Mouse (Mus musculus): ENCODE data around the gene 1700037C18Rik. TPM values are rescaled to one million over a fixed set of nuclear protein-coding genes. Genes with fewer than 3 reads are reported as not detected.

1700037C18Rik gene
- polyA plus RNA-seq, 1 experiment: 4.3 TPM

- Histone ChIP-seq H3K4me1 (ENCODE audit: control insufficient read depth, insufficient read depth, low read length) (no peaks in the 10 kb centered on the region; the same call in 1 of the 2 replicates), H3K27ac (ENCODE audit: control insufficient read depth, insufficient read depth, low read depth, low read length, poor library complexity) (no peak overlapping the region), H3K4me3 (replicated peaks; ENCODE audit: control insufficient read depth, low read depth, low read length) (no peak overlapping the region)
- no peak for TF ChIP-seq CTCF (IDR thresholded peaks at IDR 0.05; ENCODE audit: control insufficient read depth, insufficient read depth, low read length)
- no peak for TF ChIP-seq POLR2A (IDR thresholded peaks at IDR 0.05; ENCODE audit: borderline replicate concordance, control insufficient read depth, low read depth, low read length)
- WGBS: 88% methylated on average over 4 of the region's 4 CpGs
Observed at GRCm38 (mm10) chr16:3923966-3924365, 15.5 kb upstream of the 1700037C18Rik start.

GRCm38 (mm10) chr16:3923515-3923914 lies 15.0 kb upstream of the 1700037C18Rik start:
- H3K4me3 ChIP-seq (replicated peaks; ENCODE audit: control insufficient read depth, low read depth, low read length): no peak overlapping the region
- TF ChIP-seq POLR2A (IDR thresholded peaks at IDR 0.05; ENCODE audit: borderline replicate concordance, control insufficient read depth, low read depth, low read length): no peak
- no peak for TF ChIP-seq CTCF (IDR thresholded peaks at IDR 0.05; ENCODE audit: control insufficient read depth, insufficient read depth, low read length)
- no peak overlapping the region for H3K27ac ChIP-seq (ENCODE audit: control insufficient read depth, insufficient read depth, low read depth, low read length, poor library complexity)
- WGBS: 88% methylated on average over 3 of the region's 3 CpGs
- no peaks in the 10 kb centered on the region; the same call in 1 of the 2 replicates for H3K4me1 ChIP-seq (ENCODE audit: control insufficient read depth, insufficient read depth, low read length)

- H3K4me3 ChIP-seq (replicated peaks; ENCODE audit: control insufficient read depth, low read depth, low read length): no peak overlapping the region
- 79% methylated on average over 2 of the region's 2 CpGs for WGBS
Observed at GRCm38 (mm10) chr16:3920756-3921155, 12.3 kb upstream of the 1700037C18Rik start.

GRCm38 (mm10) chr16:3909118-3909517 lies 629 bp upstream of the 1700037C18Rik start:
- Histone ChIP-seq H3K4me3 (replicated peaks; ENCODE audit: control insufficient read depth, low read depth, low read length) (peak overlapping the region; percentile 80), H3K4me1 (ENCODE audit: control insufficient read depth, insufficient read depth, low read length) (no peaks in the 10 kb centered on the region), H3K27ac (ENCODE audit: control insufficient read depth, insufficient read depth, low read depth, low read length, poor library complexity) (peak overlapping the region; percentile 42; the same call in 1 of the 2 replicates)
- under 1% methylated on average over 20 of the region's 20 CpGs for WGBS
- TF ChIP-seq CTCF (IDR thresholded peaks at IDR 0.05; ENCODE audit: control insufficient read depth, insufficient read depth, low read length) (no peak), POLR2A (IDR thresholded peaks at IDR 0.05; ENCODE audit: borderline replicate concordance, control insufficient read depth, low read depth, low read length) (no peak)

More at GRCm38 (mm10) chr16:3920756-3921155, 12.3 kb upstream of the 1700037C18Rik start:
- no peak overlapping the region for H3K27ac ChIP-seq (ENCODE audit: control insufficient read depth, insufficient read depth, low read depth, low read length, poor library complexity)
- no peaks in the 10 kb centered on the region; the same call in none of the 2 replicates for H3K4me1 ChIP-seq (ENCODE audit: control insufficient read depth, insufficient read depth, low read length)
- TF ChIP-seq POLR2A (IDR thresholded peaks at IDR 0.05; ENCODE audit: borderline replicate concordance, control insufficient read depth, low read depth, low read length) (no peak), CTCF (IDR thresholded peaks at IDR 0.05; ENCODE audit: control insufficient read depth, insufficient read depth, low read length) (no peak)

- WGBS: 78% methylated on average over 2 of the region's 2 CpGs
- H3K27ac ChIP-seq (ENCODE audit: control insufficient read depth, insufficient read depth, low read depth, low read length, poor library complexity): no peak overlapping the region
- no peaks in the 10 kb centered on the region for H3K4me1 ChIP-seq (ENCODE audit: control insufficient read depth, insufficient read depth, low read length)
- H3K4me3 ChIP-seq (replicated peaks; ENCODE audit: control insufficient read depth, low read depth, low read length): no peak overlapping the region
- TF ChIP-seq CTCF (IDR thresholded peaks at IDR 0.05; ENCODE audit: control insufficient read depth, insufficient read depth, low read length): no peak
- no peak for TF ChIP-seq POLR2A (IDR thresholded peaks at IDR 0.05; ENCODE audit: borderline replicate concordance, control insufficient read depth, low read depth, low read length)
Observed at GRCm38 (mm10) chr16:3907471-3907870, 1.0 kb downstream of the 1700037C18Rik start.

- TF ChIP-seq CTCF (IDR thresholded peaks at IDR 0.05; ENCODE audit: control insufficient read depth, insufficient read depth, low read length) (no peak), POLR2A (IDR thresholded peaks at IDR 0.05; ENCODE audit: borderline replicate concordance, control insufficient read depth, low read depth, low read length) (no peak)
- H3K4me3 ChIP-seq (replicated peaks; ENCODE audit: control insufficient read depth, low read depth, low read length): no peak overlapping the region
- peaks cover 8% of the 10 kb centered on the region; the same call in 1 of the 2 replicates for H3K4me1 ChIP-seq (ENCODE audit: control insufficient read depth, insufficient read depth, low read length)
- H3K27ac ChIP-seq (ENCODE audit: control insufficient read depth, insufficient read depth, low read depth, low read length, poor library complexity): no peak overlapping the region; the same call in 1 of the 2 replicates
- 78% methylated on average over 1 of the region's 1 CpGs for WGBS
Observed at GRCm38 (mm10) chr16:3896553-3896952, 11.9 kb downstream of the 1700037C18Rik start.

GRCm38 (mm10) chr16:3896046-3896445 lies 12.4 kb downstream of the 1700037C18Rik start:
- Histone ChIP-seq H3K4me3 (replicated peaks; ENCODE audit: control insufficient read depth, low read depth, low read length) (no peak overlapping the region), H3K4me1 (ENCODE audit: control insufficient read depth, insufficient read depth, low read length) (peaks cover 8% of the 10 kb centered on the region; the same call in 1 of the 2 replicates), H3K27ac (ENCODE audit: control insufficient read depth, insufficient read depth, low read depth, low read length, poor library complexity) (no peak overlapping the region; the same call in 1 of the 2 replicates)
- no peak for TF ChIP-seq CTCF (IDR thresholded peaks at IDR 0.05; ENCODE audit: control insufficient read depth, insufficient read depth, low read length)
- TF ChIP-seq POLR2A (IDR thresholded peaks at IDR 0.05; ENCODE audit: borderline replicate concordance, control insufficient read depth, low read depth, low read length): no peak
- WGBS: 37% methylated on average over 6 of the region's 6 CpGs

GRCm38 (mm10) chr16:3895173-3895792 lies 13.2 kb downstream of the 1700037C18Rik start:
- H3K27ac ChIP-seq (ENCODE audit: control insufficient read depth, insufficient read depth, low read depth, low read length, poor library complexity): peak overlapping the region; percentile 75; the same call in 1 of the 2 replicates
- WGBS: 6% methylated on average over 9 of the region's 9 CpGs
- TF ChIP-seq POLR2A (IDR thresholded peaks at IDR 0.05; ENCODE audit: borderline replicate concordance, control insufficient read depth, low read depth, low read length): peak; percentile 42; the same call in 1 of the 2 replicates
- no peak for TF ChIP-seq CTCF (IDR thresholded peaks at IDR 0.05; ENCODE audit: control insufficient read depth, insufficient read depth, low read length)
- peak overlapping the region; percentile 59 for H3K4me3 ChIP-seq (replicated peaks; ENCODE audit: control insufficient read depth, low read depth, low read length)
- peaks cover 8% of the 10 kb centered on the region; the same call in 1 of the 2 replicates for H3K4me1 ChIP-seq (ENCODE audit: control insufficient read depth, insufficient read depth, low read length)

All from bone marrow, adult 2 months (tissue).